Mouse (Mus musculus) macrophage (primary cell): Measurements from ENCODE around the gene Ppp1r9b. TPM values are rescaled to one million over a fixed set of nuclear protein-coding genes. Genes with fewer than 3 reads are reported as not detected.

Experiments
- H3K27ac ChIP-seq: fragments of 350-480 bp; formaldehyde crosslinking; 2 replicates; pipeline ENCODE4 v1.9.0; 2021
- H3K36me3 ChIP-seq: fragments of 350-480 bp; formaldehyde crosslinking; 2 replicates; pipeline ENCODE4 v1.9.0; 2021; ENCODE audit errors: inconsistent target
- H3K4me3 ChIP-seq: fragments of 350-480 bp; formaldehyde crosslinking; 2 replicates; pipeline ENCODE4 v1.9.0; 2021; ENCODE audit errors: inconsistent target
- H3K79me2 ChIP-seq: fragments of 350-480 bp; formaldehyde crosslinking; 2 replicates; pipeline ENCODE4 v1.9.0; 2021; ENCODE audit errors: inconsistent target
- WGBS: methylation state at CpG from one replicate; pipeline ENCODE4 v1.1.7; 2026; ENCODE audit warnings: inconsistent platforms; ENCODE audit not compliant: missing documents; 5-methylcytosine and 5-hydroxymethylcytosine counted together
- polyA plus RNA-seq: library from polyadenylated mRNA; stranded (reverse); fragments of 250-400 nt; gene quantifications from 3 replicates; pipeline ENCODE4 v1.2.4, GENCODE M21; 2018; ENCODE audit warnings: inconsistent platforms

Ppp1r9b gene
- polyA plus RNA-seq, 1 experiment from 2014 or later, result 176 TPM

DNA sequence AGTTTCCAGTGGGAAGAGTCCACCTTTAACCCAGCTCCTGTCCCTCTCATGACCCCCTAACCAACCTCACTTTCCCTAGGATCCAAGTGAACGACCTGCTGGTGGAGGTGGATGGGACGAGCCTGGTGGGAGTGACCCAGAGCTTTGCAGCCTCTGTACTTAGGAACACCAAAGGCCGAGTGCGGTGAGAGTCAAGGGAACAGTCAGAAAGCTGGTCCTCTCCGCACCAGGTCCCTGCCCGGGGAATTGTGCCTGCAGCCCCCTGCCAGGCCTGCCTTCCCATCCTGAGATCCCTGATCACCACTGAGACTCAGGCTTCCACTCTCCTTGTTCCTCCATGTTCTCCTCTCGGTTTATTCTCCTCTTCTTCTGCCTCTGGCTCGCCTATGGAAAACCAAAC is 9.3 kb downstream of the Ppp1r9b start:
- 52% methylated on average over 8 of the region's 8 CpGs for WGBS
- Histone ChIP-seq H3K36me3 (peaks cover 85% of the 10 kb centered on the region), H3K4me3 (no peak overlapping the region), H3K27ac (no peak overlapping the region), H3K79me2 (peaks cover 49% of the 10 kb centered on the region)

- Histone ChIP-seq H3K4me3 (no peak overlapping the region), H3K79me2 (peaks cover 44% of the 10 kb centered on the region), H3K27ac (no peak overlapping the region), H3K36me3 (peaks cover 89% of the 10 kb centered on the region)
- WGBS, result 9% methylated on average over 4 of the region's 4 CpGs
Measured at GRCm38 (mm10) chr11:95000548-95000947, 9.7 kb downstream of the Ppp1r9b start.

DNA sequence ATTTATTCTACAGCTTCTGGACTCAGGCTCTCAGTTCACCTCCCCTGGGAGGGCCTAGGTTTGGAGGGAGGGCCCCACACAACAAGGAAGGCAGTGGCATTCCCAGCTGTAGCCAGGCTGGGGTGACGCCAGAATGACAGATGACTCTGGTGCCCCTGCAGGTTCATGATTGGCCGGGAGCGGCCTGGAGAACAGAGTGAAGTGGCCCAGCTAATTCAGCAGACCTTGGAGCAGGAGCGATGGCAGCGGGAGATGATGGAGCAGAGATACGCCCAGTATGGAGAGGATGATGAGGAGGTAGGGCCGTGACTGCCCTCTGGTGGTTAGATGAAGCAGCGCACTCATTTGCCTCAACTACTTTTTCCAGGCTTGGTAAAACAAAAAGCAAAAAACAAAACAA is 10.2 kb downstream of the Ppp1r9b start:
- no peak overlapping the region for H3K4me3 ChIP-seq
- H3K27ac ChIP-seq, result no peak overlapping the region
- H3K36me3 ChIP-seq, result peaks cover 89% of the 10 kb centered on the region

GRCm38 (mm10) chr11:95001584-95002347 is 10.9 kb downstream of the Ppp1r9b start:
- no peak overlapping the region for H3K4me3 ChIP-seq
- no peak overlapping the region for H3K27ac ChIP-seq
- WGBS, result 95% methylated on average over 21 of the region's 21 CpGs
- peaks cover 32% of the 10 kb centered on the region for H3K79me2 ChIP-seq
- H3K36me3 ChIP-seq, result peaks cover 83% of the 10 kb centered on the region

More for the DNA sequence above, 10.2 kb downstream of the Ppp1r9b start:
- peaks cover 39% of the 10 kb centered on the region for H3K79me2 ChIP-seq
- 14% methylated on average over 8 of the region's 8 CpGs for WGBS

DNA sequence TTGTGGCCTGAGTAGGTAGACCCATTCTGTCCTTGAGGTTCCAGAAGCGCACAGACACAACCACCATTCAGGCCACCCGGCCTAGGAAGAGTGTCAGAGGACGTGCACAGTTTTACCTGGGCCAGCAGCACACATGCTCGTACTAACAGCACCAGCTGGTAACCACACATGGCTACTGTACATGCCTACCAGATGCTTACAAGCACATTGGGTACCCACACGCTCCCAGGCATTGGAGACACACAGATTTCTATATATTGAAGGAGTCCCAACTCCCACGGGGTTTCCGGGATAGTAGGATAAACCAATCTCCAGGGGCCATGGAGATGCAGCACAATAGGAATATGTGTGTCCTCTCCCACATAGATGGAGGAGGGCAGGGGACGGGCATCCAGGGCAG is 11.9 kb downstream of the Ppp1r9b start:
- Histone ChIP-seq H3K27ac (no peak overlapping the region), H3K36me3 (peaks cover 74% of the 10 kb centered on the region)
- WGBS, result 96% methylated on average over 8 of the region's 8 CpGs

DNA sequence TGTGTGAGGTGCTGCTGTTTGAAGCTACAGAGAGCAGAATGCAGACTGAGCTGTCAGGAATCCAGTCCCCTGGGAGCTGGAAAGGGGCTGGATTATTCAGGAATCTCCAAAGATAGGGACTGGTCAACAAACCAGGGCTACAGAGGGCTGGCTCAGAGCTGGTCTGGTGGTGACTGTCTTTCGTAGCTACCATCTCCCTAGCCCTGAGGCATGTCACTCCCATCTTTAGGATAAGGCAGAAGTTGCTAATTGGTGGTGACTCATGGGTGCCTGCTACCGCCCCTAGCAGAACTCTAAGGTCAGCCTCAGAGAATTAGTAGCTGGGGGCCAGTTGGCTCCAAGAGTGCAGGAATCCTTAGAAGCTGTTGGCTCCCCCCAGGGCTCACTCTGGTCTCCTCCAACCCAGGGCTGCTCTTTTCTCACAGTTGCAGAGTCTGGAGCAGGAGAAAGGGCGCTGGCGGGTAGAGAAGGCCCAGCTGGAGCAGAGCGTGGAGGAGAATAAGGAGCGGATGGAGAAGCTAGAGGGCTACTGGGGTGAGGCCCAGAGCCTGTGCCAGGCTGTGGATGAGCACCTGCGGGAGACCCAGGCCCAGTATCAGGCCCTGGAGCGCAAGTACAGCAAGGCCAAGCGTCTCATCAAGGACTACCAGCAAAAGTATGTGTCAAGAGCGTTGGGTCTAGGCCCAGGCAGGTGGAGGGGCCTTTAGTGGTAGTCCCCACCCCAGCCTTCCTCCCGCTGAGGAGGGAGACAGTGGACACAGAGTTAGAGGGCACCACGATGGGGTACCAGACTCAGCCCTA is 13.5 kb downstream of the Ppp1r9b start:
- peaks cover 7% of the 10 kb centered on the region; the same call in 1 of the 2 replicates for H3K79me2 ChIP-seq
- no peak overlapping the region for H3K27ac ChIP-seq
- peaks cover 57% of the 10 kb centered on the region for H3K36me3 ChIP-seq
- H3K4me3 ChIP-seq, result no peak overlapping the region
- 91% methylated on average over 11 of the region's 12 CpGs for WGBS

More for the DNA sequence above, 11.9 kb downstream of the Ppp1r9b start:
- Histone ChIP-seq H3K4me3 (no peak overlapping the region), H3K79me2 (peaks cover 23% of the 10 kb centered on the region; the same call in 1 of the 2 replicates)

GRCm38 (mm10) chr11:95004937-95005198 is 14.0 kb downstream of the Ppp1r9b start:
- 87% methylated on average over 6 of the region's 6 CpGs for WGBS
- Histone ChIP-seq H3K4me3 (no peak overlapping the region), H3K36me3 (peaks cover 52% of the 10 kb centered on the region), H3K79me2 (peaks cover 1% of the 10 kb centered on the region; the same call in 1 of the 2 replicates), H3K27ac (no peak overlapping the region)

- no peak overlapping the region; the same call in 1 of the 2 replicates for H3K4me3 ChIP-seq
- H3K79me2 ChIP-seq, result no peaks in the 10 kb centered on the region; the same call in 1 of the 2 replicates
- WGBS, result 45% methylated on average over 4 of the region's 4 CpGs
- peaks cover 41% of the 10 kb centered on the region for H3K36me3 ChIP-seq
- H3K27ac ChIP-seq, result no peak overlapping the region
Measured at GRCm38 (mm10) chr11:95006038-95006437, 15.2 kb downstream of the Ppp1r9b start.

DNA sequence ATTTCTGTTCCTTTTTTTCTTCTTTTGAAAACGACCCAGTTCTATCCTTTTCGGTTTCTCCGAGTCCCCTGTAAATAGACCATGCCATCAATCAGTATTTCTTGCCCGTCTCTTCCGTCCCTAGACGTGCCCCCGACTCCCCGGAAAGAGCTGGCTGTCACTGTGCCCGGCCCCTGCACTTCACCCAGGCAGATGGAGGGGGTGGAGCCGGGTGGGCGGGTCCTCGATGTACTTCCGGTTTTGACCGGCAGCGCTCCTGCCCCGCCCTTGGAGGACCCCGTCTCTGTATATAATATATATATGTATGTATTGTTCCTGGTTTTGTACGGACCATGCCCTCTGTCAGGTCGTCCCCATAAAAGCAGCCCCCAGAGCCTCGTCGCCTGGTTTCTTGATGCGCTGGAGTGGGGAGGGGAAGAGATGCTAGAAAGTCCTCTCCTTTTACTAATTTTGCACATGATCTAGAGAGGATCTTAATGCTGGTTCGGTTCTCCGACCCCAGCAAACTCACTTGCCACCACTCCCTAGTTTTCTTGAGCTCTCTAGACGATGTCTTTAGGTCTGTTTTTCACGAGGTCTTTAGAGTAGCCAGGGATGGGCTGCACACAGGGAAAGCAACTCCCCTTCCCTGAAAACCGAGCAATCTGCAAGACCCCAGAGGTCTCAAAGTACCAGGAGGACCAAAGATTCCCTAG is 15.8 kb downstream of the Ppp1r9b start:
- peaks cover 36% of the 10 kb centered on the region for H3K36me3 ChIP-seq
- peak overlapping the region; percentile 26 for H3K4me3 ChIP-seq
- no peaks in the 10 kb centered on the region for H3K79me2 ChIP-seq
- WGBS, result 3% methylated on average over 25 of the region's 27 CpGs
- H3K27ac ChIP-seq, result no peak overlapping the region

GRCm38 (mm10) chr11:95007418-95007817 is 16.6 kb downstream of the Ppp1r9b start:
- Histone ChIP-seq H3K36me3 (peaks cover 29% of the 10 kb centered on the region), H3K4me3 (no peak overlapping the region), H3K79me2 (no peaks in the 10 kb centered on the region), H3K27ac (no peak overlapping the region)
- 8% methylated on average over 3 of the region's 3 CpGs for WGBS

- Histone ChIP-seq H3K79me2 (no peaks in the 10 kb centered on the region), H3K4me3 (peak overlapping the region; percentile 31), H3K36me3 (peaks cover 15% of the 10 kb centered on the region; the same call in 1 of the 2 replicates), H3K27ac (no peak overlapping the region)
- whole genome bisulfite sequencing, result 29% methylated on average over 12 of the region's 15 CpGs
Measured at GRCm38 (mm10) chr11:95008661-95009628, 18.1 kb downstream of the Ppp1r9b start.

DNA sequence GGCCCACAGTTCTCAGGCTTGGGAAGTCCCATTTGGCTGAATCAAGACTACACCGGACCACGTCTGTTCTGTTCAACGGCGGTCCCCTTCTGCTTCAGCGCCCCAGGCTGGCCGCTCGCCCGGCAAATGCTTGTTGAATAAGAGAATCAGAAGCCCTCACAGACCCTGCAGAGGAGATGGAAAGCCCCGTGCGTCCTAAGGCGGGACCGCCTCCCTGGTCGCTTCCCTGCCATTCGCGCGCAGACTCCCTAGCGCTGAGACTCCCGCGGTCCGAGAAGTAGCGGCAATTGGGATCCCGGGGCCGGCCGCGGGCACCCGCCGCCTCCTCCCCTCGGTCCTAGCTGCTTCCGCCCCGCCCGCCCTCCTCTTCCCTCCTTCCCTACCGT is 18.8 kb downstream of the Ppp1r9b start, which contains the start of gene Samd14:
Samd14 (plus strand) TSS at position 251 of the 386 bp plus-strand sequence.
- under 1% methylated on average over 27 of the region's 32 CpGs for WGBS
- H3K36me3 ChIP-seq, result peaks cover 10% of the 10 kb centered on the region; the same call in 1 of the 2 replicates
- H3K27ac ChIP-seq, result no peak within 1 kb of the TSS
- H3K4me3 ChIP-seq, result peak within 1 kb of the TSS; percentile 31
- H3K79me2 ChIP-seq, result no peaks in the 10 kb centered on the region

- H3K27ac ChIP-seq, result no peak overlapping the region
- WGBS, result 17% methylated on average over 33 of the region's 40 CpGs
- H3K36me3 ChIP-seq, result peaks cover 4% of the 10 kb centered on the region; the same call in 1 of the 2 replicates
Measured at GRCm38 (mm10) chr11:95010141-95010739, 19.4 kb downstream of the Ppp1r9b start.

More at GRCm38 (mm10) chr11:95010141-95010739, 19.4 kb downstream of the Ppp1r9b start:
- Histone ChIP-seq H3K4me3 (no peak overlapping the region), H3K79me2 (no peaks in the 10 kb centered on the region)
